Mouse (Mus musculus) kidney, embryonic 15.5 days (tissue): ENCODE results near the gene Tgfb1i1. TPM values are rescaled to one million over a fixed set of nuclear protein-coding genes. Genes with fewer than 3 reads are reported as not detected.
A peak's percentile ranks its signal among the peaks of the same experiment; 100 is the strongest.

Experiments used
- ATAC-seq: fragments of 200-750 bp; cut with Nextera tagmentation; replicated peaks from 2 replicates; pipeline ENCODE4 v1.8.0; 2017; ENCODE audit warnings: moderate TSS enrichment; ENCODE audit not compliant: low FRiP score
- H3K27ac ChIP-seq: fragments of 300-500 bp; sonication (generic); 2 replicates; pipeline ENCODE4 v1.5.1; 2015; ENCODE audit warnings: mild to moderate bottlenecking, inconsistent platforms
- H3K27me3 ChIP-seq: fragments of 300-500 bp; sonication (generic); 2 replicates; pipeline ENCODE4 v1.6.1; 2015; ENCODE audit warnings: inconsistent platforms
- H3K36me3 ChIP-seq: fragments of 300-500 bp; sonication (generic); 2 replicates; pipeline ENCODE4 v1.6.1; 2015; ENCODE audit warnings: inconsistent platforms
- H3K4me1 ChIP-seq: fragments of 300-500 bp; sonication (generic); 2 replicates; pipeline ENCODE4 v1.6.1; 2015; ENCODE audit warnings: inconsistent platforms
- H3K4me2 ChIP-seq: fragments of 300-500 bp; sonication (generic); 2 replicates; pipeline ENCODE4 v1.6.1; 2015; ENCODE audit warnings: moderate library complexity, mild to moderate bottlenecking, inconsistent platforms
- H3K4me3 ChIP-seq: fragments of 300-500 bp; sonication (generic); replicated peaks from 2 replicates; pipeline ENCODE4 v1.5.1; 2015; ENCODE audit warnings: mild to moderate bottlenecking, inconsistent platforms
- H3K9ac ChIP-seq: fragments of 300-500 bp; sonication (generic); 2 replicates; pipeline ENCODE4 v1.6.1; 2015; ENCODE audit warnings: mild to moderate bottlenecking, inconsistent platforms
- H3K9me3 ChIP-seq: fragments of 300-500 bp; sonication (generic); replicated peaks from 2 replicates; pipeline ENCODE4 v1.6.1; 2016; ENCODE audit warnings: inconsistent platforms
- whole genome bisulfite sequencing: fragments of 180-500 bp; shearing (Covaris S2); methylation state at CpG from one replicate; pipeline ENCODE4 v1.1.7; 2015; ENCODE audit warnings: mixed read lengths; 5-methylcytosine and 5-hydroxymethylcytosine counted together
- polyA plus RNA-seq: library from polyadenylated mRNA; unstranded; fragments of >200 nt; fragmentation: Nextera tagmentation; extraction: Ambion mirVana; gene quantifications from 2 replicates; pipeline ENCODE4 v1.2.1, GENCODE M21; 2015

Tgfb1i1 gene
- polyA plus RNA-seq, 1 experiment from 2014 or later: 107 TPM

- ATAC-seq: peak; percentile 63
- no peak overlapping the region for H3K9ac ChIP-seq
These were observed 23.8 kb downstream of the Tgfb1i1 start for GRCm38 (mm10) chr7:128270431-128270850.

DNA sequence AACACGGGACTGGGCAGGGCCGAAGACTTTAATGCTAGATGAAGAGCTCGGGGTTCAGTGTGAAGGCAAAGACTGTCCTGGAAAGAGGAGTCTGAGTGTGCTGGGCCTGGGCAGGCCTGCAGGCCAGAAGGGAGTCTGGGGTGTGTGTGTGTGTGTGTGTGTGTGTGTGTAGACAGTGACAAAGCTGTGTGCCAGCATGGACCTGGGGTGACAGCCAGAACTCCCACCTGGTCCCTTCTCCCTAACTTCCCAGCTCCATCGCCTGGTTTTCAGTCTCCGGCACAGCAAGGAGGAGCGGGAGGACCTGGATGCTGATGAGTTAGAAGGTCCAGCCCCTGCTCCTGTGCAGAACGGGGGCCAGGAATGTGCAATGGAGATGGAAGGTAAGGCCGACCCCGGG is 24.9 kb downstream of the Tgfb1i1 start:
- Histone ChIP-seq H3K4me3 (no peak overlapping the region), H3K4me1 (no peaks in the 10 kb centered on the region), H3K9me3 (no peaks in the 10 kb centered on the region), H3K36me3 (peaks cover 59% of the 10 kb centered on the region), H3K27me3 (no peaks in the 10 kb centered on the region), H3K4me2 (no peak overlapping the region), H3K9ac (no peak overlapping the region), H3K27ac (no peak overlapping the region)
- 95% methylated on average over 9 of the region's 9 CpGs for WGBS
- ATAC-seq: no peak

More at GRCm38 (mm10) chr7:128270431-128270850, 23.8 kb downstream of the Tgfb1i1 start:
- WGBS: 60% methylated on average over 13 of the region's 13 CpGs
- no peaks in the 10 kb centered on the region for H3K9me3 ChIP-seq
- H3K27ac ChIP-seq: no peak overlapping the region
- H3K4me3 ChIP-seq: no peak overlapping the region
- H3K4me1 ChIP-seq: no peaks in the 10 kb centered on the region
- H3K27me3 ChIP-seq: no peaks in the 10 kb centered on the region
- no peak overlapping the region for H3K4me2 ChIP-seq
- H3K36me3 ChIP-seq: peaks cover 48% of the 10 kb centered on the region

DNA sequence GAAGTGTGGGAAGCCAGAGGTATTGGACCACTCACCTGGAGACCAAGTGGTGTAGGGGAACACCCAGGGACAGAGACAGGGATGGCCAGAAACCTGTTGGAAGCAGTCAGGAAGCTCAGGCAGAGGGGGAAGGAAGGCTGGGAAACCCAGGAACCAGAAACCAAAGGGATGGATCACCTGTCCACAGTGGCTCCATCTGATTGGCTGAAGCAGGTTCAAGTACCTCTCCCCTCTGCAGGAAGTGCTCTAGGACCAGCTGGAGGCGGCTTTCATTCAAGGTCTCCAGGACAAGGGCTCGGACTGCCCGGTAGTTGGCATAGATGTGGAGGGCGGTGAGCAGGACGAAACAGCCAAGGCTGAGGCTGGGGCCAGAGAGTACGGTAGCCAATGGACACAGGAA is 29.4 kb downstream of the Tgfb1i1 start:
- Histone ChIP-seq H3K9ac (no peak overlapping the region), H3K9me3 (no peaks in the 10 kb centered on the region), H3K4me2 (no peak overlapping the region), H3K36me3 (peaks cover 99% of the 10 kb centered on the region), H3K27ac (no peak overlapping the region), H3K4me1 (no peaks in the 10 kb centered on the region), H3K27me3 (no peaks in the 10 kb centered on the region), H3K4me3 (no peak overlapping the region)
- 92% methylated on average over 6 of the region's 6 CpGs for WGBS
- ATAC-seq: no peak

DNA sequence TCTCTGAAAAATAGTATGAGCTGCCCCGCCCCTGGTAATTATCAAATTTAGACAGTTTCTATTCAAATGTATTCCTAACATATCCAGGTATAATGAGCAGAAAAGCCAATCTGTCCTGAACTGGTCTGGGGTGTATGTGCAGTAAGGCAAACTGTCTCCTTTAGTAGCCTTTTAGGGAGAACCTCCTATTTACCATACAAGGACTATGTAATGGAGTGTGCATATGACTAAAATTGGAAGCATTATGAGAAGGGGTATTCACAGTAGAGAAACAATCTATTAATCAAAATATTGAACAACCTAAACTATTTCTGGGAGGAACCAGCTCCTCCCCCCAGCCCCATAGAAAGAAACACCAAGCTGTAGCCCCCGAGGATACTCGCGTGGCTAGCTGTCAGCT is 33.1 kb downstream of the Tgfb1i1 start:
- no peak overlapping the region for H3K9ac ChIP-seq
- H3K27ac ChIP-seq: no peak overlapping the region
- no peaks in the 10 kb centered on the region for H3K9me3 ChIP-seq
- peaks cover 73% of the 10 kb centered on the region for H3K36me3 ChIP-seq
- no peak overlapping the region for H3K4me3 ChIP-seq
- WGBS: 92% methylated on average over 4 of the region's 4 CpGs
- peaks cover 6% of the 10 kb centered on the region; the same call in 1 of the 2 replicates for H3K4me1 ChIP-seq
- no peak overlapping the region for H3K4me2 ChIP-seq
- ATAC-seq: no peak
- H3K27me3 ChIP-seq: no peaks in the 10 kb centered on the region

GRCm38 (mm10) chr7:128281765-128282164 is 35.2 kb downstream of the Tgfb1i1 start:
- Histone ChIP-seq H3K9me3 (no peaks in the 10 kb centered on the region), H3K27me3 (no peaks in the 10 kb centered on the region), H3K4me2 (no peak overlapping the region), H3K4me1 (peaks cover 6% of the 10 kb centered on the region; the same call in 1 of the 2 replicates), H3K36me3 (peaks cover 73% of the 10 kb centered on the region), H3K9ac (no peak overlapping the region), H3K27ac (no peak overlapping the region), H3K4me3 (no peak overlapping the region)
- 90% methylated on average over 11 of the region's 11 CpGs for WGBS
- ATAC-seq: no peak

- no peak overlapping the region for H3K4me2 ChIP-seq
- no peak overlapping the region for H3K4me3 ChIP-seq
- H3K27ac ChIP-seq: peak overlapping the region; percentile 22; the same call in 1 of the 2 replicates
- ATAC-seq: no peak
- H3K27me3 ChIP-seq: no peaks in the 10 kb centered on the region
- peaks cover 73% of the 10 kb centered on the region for H3K36me3 ChIP-seq
- WGBS: 29% methylated on average over 7 of the region's 7 CpGs
- H3K9me3 ChIP-seq: no peaks in the 10 kb centered on the region
- no peak overlapping the region for H3K9ac ChIP-seq
- H3K4me1 ChIP-seq: peaks cover 6% of the 10 kb centered on the region; the same call in 1 of the 2 replicates
These were observed 36.1 kb downstream of the Tgfb1i1 start for GRCm38 (mm10) chr7:128282532-128283244.

- Histone ChIP-seq H3K36me3 (peaks cover 73% of the 10 kb centered on the region), H3K9ac (no peak overlapping the region), H3K4me1 (peaks cover 9% of the 10 kb centered on the region; the same call in 1 of the 2 replicates), H3K4me2 (no peak overlapping the region), H3K9me3 (no peaks in the 10 kb centered on the region), H3K27me3 (no peaks in the 10 kb centered on the region), H3K27ac (0 out of 2 replicates have a peak overlapping the region, but pooled peaks have one; percentile 1), H3K4me3 (no peak overlapping the region)
- ATAC-seq: peak; percentile 49; the same call in 1 of the 2 replicates
- WGBS: 48% methylated on average over 5 of the region's 5 CpGs
These were observed 37.4 kb downstream of the Tgfb1i1 start for GRCm38 (mm10) chr7:128284047-128284446.

- H3K4me3 ChIP-seq: no peak overlapping the region
- H3K27me3 ChIP-seq: no peaks in the 10 kb centered on the region
- H3K4me1 ChIP-seq: peaks cover 12% of the 10 kb centered on the region; the same call in 1 of the 2 replicates
- no peak overlapping the region for H3K4me2 ChIP-seq
- H3K9me3 ChIP-seq: no peaks in the 10 kb centered on the region
- H3K9ac ChIP-seq: no peak overlapping the region
- no peak overlapping the region for H3K27ac ChIP-seq
- WGBS: 88% methylated on average over 8 of the region's 8 CpGs
- ATAC-seq: no peak
- peaks cover 69% of the 10 kb centered on the region for H3K36me3 ChIP-seq
These were observed 38.4 kb downstream of the Tgfb1i1 start for GRCm38 (mm10) chr7:128285060-128285459.

DNA sequence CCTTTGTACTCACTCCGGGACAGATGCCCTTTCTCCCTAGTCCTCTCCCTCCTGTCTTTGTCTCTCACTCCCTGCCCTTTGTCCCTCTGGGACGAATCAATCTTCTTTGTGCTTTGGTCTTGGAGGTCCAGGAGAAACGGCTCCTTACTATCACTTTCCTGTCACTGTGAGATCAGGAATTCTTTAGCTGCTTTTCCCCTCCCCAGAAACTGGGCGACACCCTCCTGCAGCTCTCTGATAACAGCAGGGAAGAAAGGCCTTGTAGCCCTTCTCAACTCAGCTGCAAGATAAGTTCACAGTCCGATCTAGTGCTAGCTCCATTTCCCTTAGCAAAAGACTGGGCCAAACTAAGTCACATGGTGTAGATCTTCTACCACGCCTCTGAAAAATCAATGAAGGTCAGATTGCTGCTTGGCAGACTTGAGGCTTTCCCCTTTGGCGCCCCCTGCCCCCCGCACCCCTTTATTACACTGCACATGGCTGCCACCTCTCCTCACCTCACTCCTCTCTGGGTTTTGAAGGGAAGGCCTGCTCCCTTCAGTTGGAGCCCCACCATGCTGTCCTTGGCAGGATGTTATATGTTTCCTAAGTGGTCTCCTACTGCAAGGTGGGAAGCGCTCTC is 42.4 kb downstream of the Tgfb1i1 start:
- Histone ChIP-seq H3K9ac (no peak overlapping the region), H3K4me3 (no peak overlapping the region), H3K27me3 (no peaks in the 10 kb centered on the region), H3K27ac (peak overlapping the region; percentile 22; the same call in 1 of the 2 replicates), H3K4me2 (no peak overlapping the region), H3K4me1 (0 out of 2 replicates have a peak, but pooled peaks cover 6% of the 10 kb centered on the region), H3K36me3 (peaks cover 79% of the 10 kb centered on the region), H3K9me3 (no peaks in the 10 kb centered on the region)
- peak; percentile 54 for ATAC-seq
- 24% methylated on average over 9 of the region's 9 CpGs for WGBS

- Histone ChIP-seq H3K27ac (no peak overlapping the region), H3K36me3 (peaks cover 42% of the 10 kb centered on the region), H3K4me3 (no peak overlapping the region), H3K4me1 (peaks cover 17% of the 10 kb centered on the region), H3K27me3 (no peaks in the 10 kb centered on the region), H3K9me3 (no peaks in the 10 kb centered on the region), H3K9ac (no peak overlapping the region), H3K4me2 (no peak overlapping the region)
- 92% methylated on average over 10 of the region's 10 CpGs for WGBS
- no peak for ATAC-seq
These were observed 48.2 kb downstream of the Tgfb1i1 start for GRCm38 (mm10) chr7:128294785-128295184.

- Histone ChIP-seq H3K9ac (no peak overlapping the region), H3K4me2 (peak overlapping the region; percentile 76), H3K36me3 (peaks cover 31% of the 10 kb centered on the region), H3K4me3 (peak overlapping the region; percentile 85; the same call in 1 of the 2 replicates), H3K9me3 (no peaks in the 10 kb centered on the region), H3K4me1 (peaks cover 17% of the 10 kb centered on the region), H3K27me3 (no peaks in the 10 kb centered on the region), H3K27ac (no peak overlapping the region)
- 62% methylated on average over 3 of the region's 3 CpGs for WGBS
- ATAC-seq: no peak
These were observed 49.9 kb downstream of the Tgfb1i1 start for GRCm38 (mm10) chr7:128296514-128296913.

DNA sequence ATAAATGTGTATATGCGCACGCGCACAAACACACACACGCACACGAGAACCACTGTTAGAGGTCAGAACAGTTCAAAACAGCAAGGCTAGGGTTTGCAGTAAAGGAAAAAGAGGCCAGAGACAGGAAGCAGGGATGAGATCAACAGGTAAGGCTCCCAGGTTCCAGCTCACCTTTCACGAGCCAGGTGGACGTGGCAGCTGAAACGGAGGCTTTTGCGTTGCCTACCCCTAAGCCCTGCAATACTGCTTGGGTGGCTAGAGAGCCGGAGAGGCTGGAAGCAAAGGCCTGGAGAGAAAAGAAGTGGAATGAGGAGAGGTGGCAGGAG is 50.6 kb downstream of the Tgfb1i1 start:
- Histone ChIP-seq H3K4me1 (peaks cover 17% of the 10 kb centered on the region), H3K4me2 (peak overlapping the region; percentile 76), H3K27me3 (no peaks in the 10 kb centered on the region), H3K36me3 (peaks cover 25% of the 10 kb centered on the region), H3K9me3 (no peaks in the 10 kb centered on the region), H3K27ac (peak overlapping the region; percentile 88), H3K9ac (peak overlapping the region; percentile 92), H3K4me3 (peak overlapping the region; percentile 85)
- 28% methylated on average over 10 of the region's 10 CpGs for WGBS
- ATAC-seq: 0 out of 2 replicates have a peak, but pooled peaks have one; percentile 5
